Comparison of ENCODE assay signal across 9 mouse cellular contexts in the genomic region with DNA sequence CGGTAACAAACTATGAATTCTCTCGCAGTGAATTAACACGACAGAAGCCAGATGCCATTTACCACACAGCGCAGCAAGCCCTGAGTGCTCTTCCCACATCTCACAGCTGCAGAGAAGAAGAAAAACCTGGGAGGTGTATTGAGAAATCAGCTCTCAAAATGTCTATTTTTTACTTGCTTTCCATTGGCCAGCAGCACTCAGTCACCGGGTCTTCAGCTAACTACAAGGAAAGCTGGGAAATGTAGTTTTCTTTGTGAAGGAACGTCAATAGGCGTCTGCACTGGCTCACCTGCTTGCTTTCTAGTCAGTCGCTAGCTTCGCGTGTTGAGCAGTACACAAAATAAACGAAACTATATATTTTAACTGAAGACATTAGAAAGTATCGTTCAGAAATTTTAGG. TPM values are rescaled to one million over a fixed set of nuclear protein-coding genes. Genes with fewer than 3 reads are reported as not detected.
DNase-seq lines count a peak whose midpoint lies in the region; ATAC-seq and TF ChIP-seq lines count a peak whose summit lies in the region.
"Had no signal": no experiment of that assay in that cellular context is flagged by ENCODE, and none has a peak within 500 bp of the region (broad histone marks: within the 10 kb centered on the region; RNA-seq: fewer than 3 reads in every experiment).

No protein-coding gene starts in this region.

- no peaks in the 10 kb centered on the region for H3K9me3 ChIP-seq in hindbrain, embryonic 14.5 days (ENCODE audit: control insufficient read depth, low read length)
- no peaks in the 10 kb centered on the region for H3K9me3 ChIP-seq in neural tube, embryonic 15.5 days (replicated peaks)

- H3K4me2 ChIP-seq in hindbrain, embryonic 14.5 days (replicated peaks) = no peak overlapping the region
- no peak overlapping the region for H3K4me2 ChIP-seq in neural tube, embryonic 15.5 days

- H3K27ac ChIP-seq in layer of hippocampus, adult 2 months = peak overlapping the region; percentile 36; the same call in 1 of the 2 replicates
- H3K27ac ChIP-seq in hindbrain, embryonic 14.5 days = no peak overlapping the region
- peak overlapping the region; percentile 33; the same call in 1 of the 2 replicates for H3K27ac ChIP-seq in neural tube, embryonic 15.5 days (replicated peaks)

- no peak for TF ChIP-seq CTCF in layer of hippocampus, adult 2 months (conservative IDR thresholded peaks at IDR 0.05)

- ATAC-seq in hindbrain, embryonic 14.5 days (ENCODE audit: low FRiP score) = peak; percentile 77
- peak; percentile 89 for ATAC-seq in neural tube, embryonic 15.5 days (ENCODE audit: low FRiP score)
- ATAC-seq: Patski had no signal

- no peaks in the 10 kb centered on the region for H3K27me3 ChIP-seq in hindbrain, embryonic 14.5 days (ENCODE audit: control insufficient read depth, insufficient read depth, low read length)
- no peaks in the 10 kb centered on the region for H3K27me3 ChIP-seq in neural tube, embryonic 15.5 days (replicated peaks)
- H3K27me3 ChIP-seq: Patski had no signal

- no peak overlapping the region for H3K9ac ChIP-seq in hindbrain, embryonic 14.5 days
- no peak overlapping the region for H3K9ac ChIP-seq in neural tube, embryonic 15.5 days (replicated peaks)

- H3K4me1 ChIP-seq in hindbrain, embryonic 14.5 days (replicated peaks; ENCODE audit: control insufficient read depth, insufficient read depth, low read length) = no peaks in the 10 kb centered on the region; the same call in 1 of the 2 replicates
- H3K4me1 ChIP-seq in neural tube, embryonic 15.5 days = peaks cover 6% of the 10 kb centered on the region; the same call in 1 of the 2 replicates

- no peak for DNase-seq in layer of hippocampus, adult 2 months (ENCODE audit: low spot score in 2 of 2)
- no peak for DNase-seq in layer of hippocampus, adult 9-10 months (ENCODE audit: low spot score)
- DNase-seq in brain, embryonic 18.5 days (ENCODE audit: low read depth, low spot score) = peak; percentile 32
- DNase-seq in hindbrain, embryonic 14.5 days (ENCODE audit: low spot score) = peak; percentile 74
- no peak for DNase-seq in kidney, postnatal 36 days
- DNase-seq in adrenal gland, postnatal 10 days = no peak
- DNase-seq in kidney, adult 18-20 months = no peak

- no peaks in the 10 kb centered on the region for H3K36me3 ChIP-seq in hindbrain, embryonic 14.5 days (replicated peaks; ENCODE audit: control insufficient read depth, insufficient read depth)
- H3K36me3 ChIP-seq in neural tube, embryonic 15.5 days = no peaks in the 10 kb centered on the region

- WGBS in hindbrain, embryonic 14.5 days = 73% methylated on average over 12 of the region's 12 CpGs
- WGBS in neural tube, embryonic 15.5 days = 71% methylated on average over 12 of the region's 12 CpGs

- H3K4me3 ChIP-seq in layer of hippocampus, adult 2 months = peak overlapping the region; percentile 22; the same call in 1 of the 2 replicates
- H3K4me3 ChIP-seq in hindbrain, embryonic 14.5 days (replicated peaks; ENCODE audit: low read length) = no peak overlapping the region
- H3K4me3 ChIP-seq in neural tube, embryonic 15.5 days (replicated peaks) = no peak overlapping the region

RNA-seq across cellular contexts. Expression of gene Nxnl2, which starts 37.1 kb away (rescaled TPM):
- total RNA-seq in layer of hippocampus, adult 2 months (2021) = under 1 TPM in 1 of 2 experiments, not detected in 1; 0.31 TPM
- polyA plus RNA-seq in hindbrain, embryonic 14.5 days (2014; fragmentation: Nextera tagmentation; extraction: Ambion mirVana) = 3.0 and 3.3 TPM in 2 replicates
- polyA plus RNA-seq in neural tube, embryonic 15.5 days (2015; fragmentation: Nextera tagmentation; extraction: Ambion mirVana) = 3.4 and 4.8 TPM in 2 replicates
- under 1 TPM; 0.81 to 0.91 TPM for total RNA-seq in adrenal gland, postnatal 10 days (2021)

Comparison
In these comparisons a context has a peak if more than half of its experiments do, and no peak if none do; other contexts are left out.
1. DNase-seq: peak in brain, embryonic 18.5 days (single experiment) and hindbrain, embryonic 14.5 days (single experiment); none in layer of hippocampus, adult 2 months (0 of 2), layer of hippocampus, adult 9-10 months (single experiment), kidney, postnatal 36 days (0 of 2), adrenal gland, postnatal 10 days (single experiment) and kidney, adult 18-20 months (single experiment).